Mouse (Mus musculus) liver, postnatal 0 days (tissue): Measurements from ENCODE around the gene Agap1. TPM values are rescaled to one million over a fixed set of nuclear protein-coding genes. Genes with fewer than 3 reads are reported as not detected.
A peak's percentile ranks its signal among the peaks of the same experiment; 100 is the strongest.

Source experiments
- ATAC-seq: fragments of 200-750 bp; cut with Nextera tagmentation; 2 replicates; pipeline ENCODE4 v1.8.0; 2017; ENCODE audit warnings: mild to moderate bottlenecking, moderate library complexity
- DNase-seq: peaks from one replicate; pipeline ENCODE4 v3.0.0-alpha.2; 2016
- H3K27ac ChIP-seq: fragments of 300-500 bp; sonication (generic); 2 replicates; pipeline ENCODE4 v1.5.1; 2014; ENCODE audit warnings: antibody characterized with exemption, moderate library complexity, mild to moderate bottlenecking, low read depth
- H3K27me3 ChIP-seq: fragments of 300-500 bp; sonication (generic); 2 replicates; pipeline ENCODE4 v1.6.1; 2014; ENCODE audit warnings: low read length, control low read depth, mixed read lengths; ENCODE audit not compliant: insufficient read depth
- H3K36me3 ChIP-seq: fragments of 300-500 bp; sonication (generic); replicated peaks from 2 replicates; pipeline ENCODE4 v1.6.1; 2014; ENCODE audit warnings: mild to moderate bottlenecking, control low read depth, low read length, moderate library complexity, mixed read lengths; ENCODE audit not compliant: insufficient read depth
- H3K4me1 ChIP-seq: fragments of 300-500 bp; sonication (generic); 2 replicates; pipeline ENCODE4 v1.6.1; 2014; ENCODE audit warnings: antibody characterized with exemption, mild to moderate bottlenecking, control low read depth; ENCODE audit not compliant: insufficient read depth
- H3K4me2 ChIP-seq: fragments of 300-500 bp; sonication (generic); 2 replicates; pipeline ENCODE4 v1.6.1; 2014; ENCODE audit warnings: low read depth, mild to moderate bottlenecking, low read length, moderate library complexity, mixed read lengths
- H3K4me3 ChIP-seq: fragments of 300-500 bp; sonication (generic); 2 replicates; pipeline ENCODE4 v1.5.1; 2014; ENCODE audit warnings: low read depth, low read length
- H3K9ac ChIP-seq: fragments of 300-500 bp; sonication (generic); replicated peaks from 2 replicates; pipeline ENCODE4 v1.6.1; 2014; ENCODE audit warnings: mild to moderate bottlenecking, moderate library complexity
- H3K9me3 ChIP-seq: fragments of 300-500 bp; sonication (generic); 2 replicates; pipeline ENCODE4 v1.6.1; 2016; ENCODE audit warnings: mild to moderate bottlenecking, control low read depth, low read length, mixed read lengths
- CTCF ChIP-seq: sonication (generic); IDR thresholded peaks from 2 replicates; pipeline ENCODE4 v1.5.1; 2016; ENCODE audit warnings: antibody characterized with exemption, low read depth
- EP300 ChIP-seq: IDR thresholded peaks from 2 replicates; pipeline ENCODE4 v1.6.1; 2016; ENCODE audit warnings: antibody characterized with exemption, low read depth, mild to moderate bottlenecking
- WGBS: fragments of 180-500 bp; shearing (Covaris S2); extraction: QIAGEN DNeasy Blood & Tissue Kit; methylation state at CpG from one replicate; pipeline ENCODE4 v1.1.7; 2014; ENCODE audit not compliant: insufficient replicate concordance; 5-methylcytosine and 5-hydroxymethylcytosine counted together
- polyA plus RNA-seq: library from polyadenylated mRNA; unstranded; fragments of >200 nt; fragmentation: Nextera tagmentation; extraction: Ambion mirVana; gene quantifications from 2 replicates; pipeline ENCODE4 v1.2.1, GENCODE M21; 2015

Gene Agap1
- polyA plus RNA-seq, 1 experiment from 2014 or later: 1.0 TPM

DNA sequence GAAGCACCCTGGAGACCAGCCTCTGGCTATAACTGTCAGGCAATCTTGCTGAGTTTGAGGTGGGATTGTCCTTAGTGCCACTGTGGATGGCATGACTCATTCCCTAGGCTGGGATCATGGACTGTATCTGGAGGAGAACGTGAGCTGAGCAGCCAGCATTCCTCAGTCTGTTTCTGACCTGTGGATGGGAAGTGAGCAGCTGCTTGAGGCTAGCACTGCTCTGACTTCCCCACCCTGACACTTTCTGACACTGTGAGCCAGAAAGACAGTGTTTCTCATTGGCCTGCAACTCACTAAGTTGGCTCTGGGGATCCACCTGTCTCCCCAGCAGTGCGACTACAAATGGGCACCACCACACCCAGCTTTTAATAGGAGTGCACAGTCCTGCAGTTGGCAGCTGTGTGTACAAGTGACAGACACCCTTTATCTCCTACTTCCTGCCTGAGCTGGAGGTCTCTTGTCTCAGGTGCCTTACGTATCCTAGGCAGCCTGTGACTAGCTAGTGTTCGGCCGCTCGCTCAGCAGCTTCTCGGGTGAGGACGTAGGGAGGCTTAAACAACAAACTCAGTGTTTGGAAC, 55.2 kb downstream of the Agap1 start:
- Histone ChIP-seq H3K4me2 (no peak overlapping the region), H3K9me3 (no peaks in the 10 kb centered on the region), H3K27ac (no peak overlapping the region), H3K4me3 (no peak overlapping the region), H3K36me3 (no peaks in the 10 kb centered on the region), H3K9ac (no peak overlapping the region), H3K27me3 (no peaks in the 10 kb centered on the region), H3K4me1 (no peaks in the 10 kb centered on the region; the same call in 1 of the 2 replicates)
- DNase-seq (no peak), ATAC-seq (no peak)
- no peak for TF ChIP-seq CTCF
- TF ChIP-seq EP300: no peak
- WGBS: 65% methylated on average over 8 of the region's 8 CpGs

DNA sequence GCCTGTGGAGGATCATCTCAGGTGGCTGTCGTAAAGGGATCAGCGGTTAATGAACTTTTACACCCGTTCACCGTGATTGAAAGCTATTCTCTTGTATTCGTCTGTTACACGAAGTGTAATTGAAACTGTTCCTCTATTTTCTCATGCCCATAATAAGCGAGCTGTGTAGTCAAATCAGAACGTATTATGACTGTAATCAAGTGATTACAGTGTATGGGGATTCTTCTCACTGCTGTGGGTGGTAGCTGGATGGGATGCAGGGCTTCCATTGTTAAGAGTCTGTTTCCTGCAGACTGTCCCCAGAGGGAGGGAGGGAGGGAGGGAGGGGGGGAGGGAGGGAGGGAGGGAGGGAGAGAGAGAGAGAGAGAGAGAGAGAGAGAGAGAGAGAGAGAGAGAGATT, 56.1 kb downstream of the Agap1 start:
- TF ChIP-seq CTCF: no peak
- no peak for TF ChIP-seq EP300
- H3K4me2 ChIP-seq: no peak overlapping the region
- H3K27me3 ChIP-seq: no peaks in the 10 kb centered on the region
- ATAC-seq (no peak), DNase-seq (no peak)
- no peaks in the 10 kb centered on the region for H3K36me3 ChIP-seq
- no peak overlapping the region for H3K9ac ChIP-seq
- no peak overlapping the region for H3K27ac ChIP-seq
- H3K4me1 ChIP-seq: peaks cover 5% of the 10 kb centered on the region
- no peak overlapping the region for H3K4me3 ChIP-seq
- WGBS: 76% methylated on average over 8 of the region's 8 CpGs
- no peaks in the 10 kb centered on the region for H3K9me3 ChIP-seq

DNA sequence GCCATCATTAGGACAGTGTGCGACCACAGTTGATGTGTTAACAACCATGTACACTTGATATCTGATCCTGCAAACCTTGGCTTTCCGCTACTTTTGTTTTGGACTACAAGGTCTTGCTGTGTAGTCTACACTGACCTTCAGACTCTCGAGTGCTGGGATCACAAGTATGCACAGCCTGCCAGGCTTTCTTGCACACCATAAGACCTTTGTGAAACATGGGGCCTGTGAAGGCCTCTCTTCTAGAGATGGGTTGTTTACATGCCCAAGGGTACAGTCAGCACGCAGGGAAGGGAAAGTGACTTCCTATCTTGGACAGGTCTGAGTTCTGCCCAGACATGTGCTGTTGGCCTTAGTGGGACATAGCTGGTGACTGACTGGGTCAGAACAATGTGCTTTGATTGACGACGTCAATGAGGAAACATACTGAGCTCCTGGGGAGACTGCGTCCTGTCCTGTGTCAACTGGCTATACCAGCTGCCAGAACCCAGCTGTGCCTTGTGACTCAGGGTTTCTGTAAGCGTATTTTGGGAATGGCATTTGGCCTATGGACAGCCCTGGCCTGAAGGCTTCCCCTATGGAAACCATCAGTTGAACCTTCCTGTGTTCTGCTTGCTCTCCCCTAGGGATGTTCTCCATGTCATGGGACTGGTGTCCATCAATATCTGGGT, 59.1 kb downstream of the Agap1 start:
- Histone ChIP-seq H3K4me3 (no peak overlapping the region), H3K9me3 (no peaks in the 10 kb centered on the region), H3K9ac (no peak overlapping the region), H3K4me2 (no peak overlapping the region), H3K27me3 (no peaks in the 10 kb centered on the region), H3K4me1 (peaks cover 8% of the 10 kb centered on the region), H3K36me3 (no peaks in the 10 kb centered on the region), H3K27ac (no peak overlapping the region)
- WGBS: 70% methylated on average over 8 of the region's 8 CpGs
- DNase-seq (no peak), ATAC-seq (no peak)
- TF ChIP-seq CTCF (no peak), EP300 (no peak)

DNA sequence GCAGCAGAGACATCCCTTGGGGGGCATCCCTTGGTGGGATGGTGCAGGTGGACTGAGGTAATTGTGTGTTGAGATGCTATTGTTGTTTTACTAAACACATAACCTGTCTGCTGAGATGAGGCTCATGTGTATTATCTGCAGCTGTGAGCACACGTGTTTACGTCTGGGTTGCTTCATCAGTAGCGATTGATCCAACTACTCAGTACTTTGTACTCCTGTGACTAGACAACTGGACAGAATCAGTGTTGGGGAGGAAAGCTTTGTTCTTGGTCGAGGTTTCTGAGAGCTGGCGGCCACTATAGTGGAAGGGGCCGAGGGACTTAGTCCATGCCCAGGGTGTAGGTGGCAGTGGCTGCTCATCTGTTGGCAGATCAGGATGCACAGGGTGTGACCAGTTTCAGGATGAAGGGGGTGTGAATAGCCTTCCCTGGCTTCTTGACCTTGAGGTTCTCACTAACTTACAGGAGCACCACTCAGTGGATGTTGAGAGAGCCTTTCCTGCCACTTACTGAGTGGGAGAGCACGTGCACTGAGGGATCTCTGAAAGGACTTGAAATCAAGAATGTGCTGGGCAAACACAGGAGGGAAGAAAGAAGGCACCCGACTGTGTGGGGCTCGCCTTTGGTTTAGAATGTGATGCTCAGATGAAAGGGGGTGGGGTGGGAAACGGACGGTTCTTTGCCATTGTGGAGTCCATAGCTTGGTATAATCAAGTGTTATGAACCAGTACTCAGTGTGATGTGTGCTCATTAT, 61.4 kb downstream of the Agap1 start:
- Histone ChIP-seq H3K27me3 (no peaks in the 10 kb centered on the region), H3K4me2 (no peak overlapping the region), H3K9ac (no peak overlapping the region), H3K27ac (0 out of 2 replicates have a peak overlapping the region, but pooled peaks have one; percentile 29), H3K36me3 (no peaks in the 10 kb centered on the region), H3K4me3 (no peak overlapping the region), H3K4me1 (peaks cover 8% of the 10 kb centered on the region), H3K9me3 (no peaks in the 10 kb centered on the region)
- no peak for TF ChIP-seq EP300
- TF ChIP-seq CTCF: no peak
- ATAC-seq (peak; percentile 89), DNase-seq (no peak)
- WGBS: 50% methylated on average over 11 of the region's 11 CpGs

DNA sequence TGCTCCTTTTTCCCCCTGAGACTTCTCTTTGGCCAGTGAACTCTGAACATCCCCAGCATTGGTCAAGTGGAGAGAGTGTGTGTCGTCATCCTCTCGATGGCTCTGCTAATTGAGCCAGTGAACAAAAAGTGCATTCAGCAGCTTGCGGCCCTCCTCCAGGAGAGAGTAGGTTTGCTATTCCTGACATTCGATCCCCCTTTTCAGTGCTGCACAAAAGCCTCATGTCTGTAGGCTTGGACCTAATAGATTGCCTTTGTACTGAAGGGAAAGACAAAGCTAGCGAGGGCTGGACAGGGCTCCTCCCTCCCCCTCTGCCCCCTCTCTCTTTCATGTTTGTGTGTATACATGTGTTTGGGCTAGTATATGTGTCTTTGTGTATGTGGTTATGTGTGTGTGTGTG, 63.2 kb downstream of the Agap1 start:
- Histone ChIP-seq H3K9ac (no peak overlapping the region), H3K4me3 (no peak overlapping the region), H3K4me2 (no peak overlapping the region), H3K27ac (no peak overlapping the region), H3K27me3 (no peaks in the 10 kb centered on the region), H3K36me3 (no peaks in the 10 kb centered on the region), H3K4me1 (peaks cover 8% of the 10 kb centered on the region; the same call in 1 of the 2 replicates), H3K9me3 (no peaks in the 10 kb centered on the region)
- no peak for DNase-seq
- ATAC-seq: no peak
- no peak for TF ChIP-seq CTCF
- no peak for TF ChIP-seq EP300
- 57% methylated on average over 5 of the region's 5 CpGs for WGBS

DNA sequence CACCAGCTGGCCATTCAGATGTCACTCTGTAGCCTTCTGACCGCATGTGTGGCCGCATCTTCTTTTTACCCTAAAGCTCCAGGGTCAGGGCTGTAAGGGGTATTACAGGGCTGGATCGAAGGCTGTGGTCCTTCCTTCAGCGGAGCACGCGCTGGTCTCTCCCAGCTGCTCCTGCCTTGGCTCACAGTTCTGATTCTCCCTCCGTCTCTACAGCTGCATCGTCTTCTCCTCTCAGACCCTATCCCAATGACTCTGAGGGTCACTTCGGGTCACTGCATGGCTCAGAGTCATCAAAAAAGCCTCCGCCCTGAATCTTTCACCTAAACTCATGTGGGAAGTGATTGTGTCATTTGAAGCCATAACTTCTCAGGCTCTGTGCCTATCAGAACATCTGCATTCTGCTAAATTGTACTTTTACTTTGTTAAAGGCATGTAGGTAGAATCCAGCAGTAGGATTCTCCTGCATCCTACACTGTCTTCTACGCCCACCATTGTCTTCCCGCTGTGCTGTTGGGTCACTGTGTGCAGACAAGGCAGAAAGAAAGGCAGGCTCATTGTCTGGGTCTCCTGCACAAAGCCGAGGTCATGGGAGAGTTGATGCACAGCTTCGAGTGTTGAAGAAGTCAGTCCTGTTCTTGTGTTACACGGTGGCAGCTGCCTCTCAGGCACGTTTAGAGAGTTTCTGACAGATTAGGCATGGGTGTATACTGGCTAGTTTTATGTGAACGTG, 65.5 kb downstream of the Agap1 start:
- Histone ChIP-seq H3K4me2 (no peak overlapping the region), H3K27me3 (no peaks in the 10 kb centered on the region), H3K36me3 (no peaks in the 10 kb centered on the region), H3K27ac (no peak overlapping the region), H3K4me3 (no peak overlapping the region), H3K9me3 (no peaks in the 10 kb centered on the region), H3K9ac (no peak overlapping the region), H3K4me1 (peaks cover 8% of the 10 kb centered on the region; the same call in 1 of the 2 replicates)
- DNase-seq (no peak), ATAC-seq (no peak)
- no peak for TF ChIP-seq EP300
- TF ChIP-seq CTCF: no peak
- WGBS: 81% methylated on average over 17 of the region's 17 CpGs
